Mouse (Mus musculus): ENCODE measurements at regions not wholly inside any gene's neighbourhood (a gene's known extent, or its start where the extent isn't known, plus 50 kb on each side); places are given as distances from the start of the nearest gene placed in this dataset.
"Not testable (repeated sequence)": the region's sequence is repeated elsewhere in the genome, so short reads cannot be mapped to it uniquely, and the experiment has no call there.

DNA sequence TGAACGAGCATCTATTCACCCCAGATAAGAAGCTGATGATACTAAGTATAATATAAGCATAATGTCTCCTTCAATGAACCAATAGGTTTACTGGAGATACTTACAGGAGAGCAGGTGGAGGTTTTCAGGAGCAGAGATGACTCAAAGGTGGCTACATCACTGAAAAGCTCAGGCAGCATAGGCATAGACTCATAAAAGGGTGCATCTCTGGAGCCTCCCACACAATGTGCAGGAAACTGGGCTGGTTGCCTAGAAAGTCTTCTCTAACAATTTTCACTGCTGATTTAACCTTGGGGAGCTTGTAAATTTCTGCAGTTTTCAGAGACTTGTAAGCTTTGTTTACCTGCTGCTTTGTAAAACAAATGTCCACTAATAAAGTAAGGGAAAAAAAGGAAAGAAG is 251.8 kb downstream of the Dad1 start:
- Histone ChIP-seq H3K27ac (ENCODE audit: control insufficient read depth, insufficient read depth, low read depth, low read length) (no peak overlapping the region), H3K27me3 (ENCODE audit: control insufficient read depth, insufficient read depth, low read length) (no peaks in the 10 kb centered on the region), H3K4me3 (ENCODE audit: control insufficient read depth, low read depth, low read length) (no peak overlapping the region), H3K4me1 (ENCODE audit: control insufficient read depth, insufficient read depth, low read length) (no peaks in the 10 kb centered on the region), H3K36me3 (ENCODE audit: control insufficient read depth, insufficient read depth, low read length) (no peaks in the 10 kb centered on the region)
- TF ChIP-seq POLR2A (IDR thresholded peaks at IDR 0.05; ENCODE audit: control insufficient read depth, low read depth, low read length) (no peak), CTCF (IDR thresholded peaks at IDR 0.05; ENCODE audit: control insufficient read depth, insufficient read depth, insufficient replicate concordance, low read depth, low read length) (no peak)

GRCm38 (mm10) chr14:54000527-54000926 is 253.4 kb downstream of the Dad1 start:
- TF ChIP-seq POLR2A (IDR thresholded peaks at IDR 0.05; ENCODE audit: control insufficient read depth, low read depth, low read length), result no peak
- TF ChIP-seq CTCF (IDR thresholded peaks at IDR 0.05; ENCODE audit: control insufficient read depth, insufficient read depth, insufficient replicate concordance, low read depth, low read length), result no peak
- H3K36me3 ChIP-seq (ENCODE audit: control insufficient read depth, insufficient read depth, low read length), result no peaks in the 10 kb centered on the region
- H3K4me1 ChIP-seq (ENCODE audit: control insufficient read depth, insufficient read depth, low read length), result no peaks in the 10 kb centered on the region
- no peaks in the 10 kb centered on the region for H3K27me3 ChIP-seq (ENCODE audit: control insufficient read depth, insufficient read depth, low read length)
- no peak overlapping the region; the same call in 1 of the 2 replicates for H3K4me3 ChIP-seq (ENCODE audit: control insufficient read depth, low read depth, low read length)
- no peak overlapping the region for H3K27ac ChIP-seq (ENCODE audit: control insufficient read depth, insufficient read depth, low read depth, low read length)

DNA sequence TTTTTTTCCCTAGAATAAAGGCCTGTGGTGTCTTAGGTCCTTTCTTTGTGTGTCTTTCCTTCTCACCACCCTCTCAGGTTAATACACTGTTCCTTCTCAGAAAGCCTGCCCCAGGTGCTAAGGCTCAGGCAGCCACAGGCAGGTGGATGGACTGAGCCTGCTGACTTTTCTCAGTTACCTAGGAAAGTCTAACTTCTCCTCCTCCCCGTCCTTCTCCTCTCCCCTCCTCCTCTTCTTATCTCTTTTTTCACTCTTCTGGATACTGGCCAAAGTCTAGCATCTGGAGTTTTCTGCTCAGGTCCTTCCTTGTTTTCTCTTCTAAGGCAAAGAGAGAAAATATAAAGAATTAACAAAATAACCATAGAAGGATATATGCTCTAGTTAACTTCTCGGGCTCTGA is 260.5 kb downstream of the Dad1 start:
- Histone ChIP-seq H3K27me3 (ENCODE audit: control insufficient read depth, insufficient read depth, low read length) (no peaks in the 10 kb centered on the region), H3K4me3 (ENCODE audit: control insufficient read depth, low read depth, low read length) (no peak overlapping the region), H3K4me1 (ENCODE audit: control insufficient read depth, insufficient read depth, low read length) (peaks cover 5% of the 10 kb centered on the region), H3K36me3 (ENCODE audit: control insufficient read depth, insufficient read depth, low read length) (no peaks in the 10 kb centered on the region), H3K27ac (ENCODE audit: control insufficient read depth, insufficient read depth, low read depth, low read length) (no peak overlapping the region)
- no peak for TF ChIP-seq POLR2A (IDR thresholded peaks at IDR 0.05; ENCODE audit: control insufficient read depth, low read depth, low read length)
- no peak for TF ChIP-seq CTCF (IDR thresholded peaks at IDR 0.05; ENCODE audit: control insufficient read depth, insufficient read depth, insufficient replicate concordance, low read depth, low read length)

GRCm38 (mm10) chr14:53992712-53993286 is 261.1 kb downstream of the Dad1 start:
- Histone ChIP-seq H3K27ac (ENCODE audit: control insufficient read depth, insufficient read depth, low read depth, low read length) (no peak overlapping the region), H3K36me3 (ENCODE audit: control insufficient read depth, insufficient read depth, low read length) (no peaks in the 10 kb centered on the region), H3K4me1 (ENCODE audit: control insufficient read depth, insufficient read depth, low read length) (peaks cover 5% of the 10 kb centered on the region), H3K27me3 (ENCODE audit: control insufficient read depth, insufficient read depth, low read length) (no peaks in the 10 kb centered on the region), H3K4me3 (ENCODE audit: control insufficient read depth, low read depth, low read length) (no peak overlapping the region)
- TF ChIP-seq CTCF (IDR thresholded peaks at IDR 0.05; ENCODE audit: control insufficient read depth, insufficient read depth, insufficient replicate concordance, low read depth, low read length) (no peak), POLR2A (IDR thresholded peaks at IDR 0.05; ENCODE audit: control insufficient read depth, low read depth, low read length) (no peak)

DNA sequence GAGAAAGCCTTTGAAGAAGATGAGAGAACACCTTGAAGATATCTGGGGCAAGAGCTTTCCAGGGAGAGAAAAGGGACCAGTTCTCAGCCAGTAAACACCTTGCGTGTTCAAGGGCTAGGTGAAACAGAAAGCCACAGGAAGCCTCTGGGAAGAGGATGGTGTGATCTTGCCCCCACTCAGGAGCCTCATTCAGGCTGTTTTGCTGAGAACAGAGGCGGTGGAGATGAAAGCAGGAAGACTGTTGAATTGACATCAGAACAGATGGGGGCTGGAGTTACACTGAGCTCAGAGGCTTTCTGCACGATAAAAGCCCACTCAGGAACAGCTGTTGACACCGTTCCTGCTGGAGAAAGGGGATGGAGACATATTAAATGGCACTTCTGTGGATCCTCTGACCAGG is 262.5 kb downstream of the Dad1 start:
- H3K36me3 ChIP-seq (ENCODE audit: control insufficient read depth, insufficient read depth, low read length), result no peaks in the 10 kb centered on the region
- H3K4me1 ChIP-seq (ENCODE audit: control insufficient read depth, insufficient read depth, low read length), result peaks cover 5% of the 10 kb centered on the region
- no peaks in the 10 kb centered on the region for H3K27me3 ChIP-seq (ENCODE audit: control insufficient read depth, insufficient read depth, low read length)
- no peak overlapping the region for H3K4me3 ChIP-seq (ENCODE audit: control insufficient read depth, low read depth, low read length)
- no peak overlapping the region for H3K27ac ChIP-seq (ENCODE audit: control insufficient read depth, insufficient read depth, low read depth, low read length)
- TF ChIP-seq POLR2A (IDR thresholded peaks at IDR 0.05; ENCODE audit: control insufficient read depth, low read depth, low read length) (no peak), CTCF (IDR thresholded peaks at IDR 0.05; ENCODE audit: control insufficient read depth, insufficient read depth, insufficient replicate concordance, low read depth, low read length) (no peak)

DNA sequence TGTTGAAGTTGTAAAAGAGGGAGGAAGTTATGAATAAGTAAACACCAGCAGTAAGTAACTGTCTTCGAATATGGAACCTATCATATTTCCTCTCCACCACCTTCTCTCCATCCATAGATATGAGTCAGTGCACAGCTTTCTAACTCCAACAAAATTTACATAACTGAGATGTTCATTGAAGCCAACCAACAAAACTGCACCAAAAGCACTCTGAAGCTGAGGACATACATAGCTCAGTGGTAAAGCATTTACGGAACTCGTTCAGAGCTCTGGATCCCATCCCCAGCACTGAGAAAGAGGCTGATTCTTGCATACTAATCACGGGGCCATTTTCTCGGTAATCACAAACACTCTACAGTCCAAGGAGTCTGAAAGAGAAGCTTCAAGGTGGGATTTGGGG is 273.1 kb downstream of the Dad1 start:
- TF ChIP-seq POLR2A (IDR thresholded peaks at IDR 0.05; ENCODE audit: control insufficient read depth, low read depth, low read length), result no peak
- no peak for TF ChIP-seq CTCF (IDR thresholded peaks at IDR 0.05; ENCODE audit: control insufficient read depth, insufficient read depth, insufficient replicate concordance, low read depth, low read length)
- Histone ChIP-seq H3K27me3 (ENCODE audit: control insufficient read depth, insufficient read depth, low read length) (no peaks in the 10 kb centered on the region), H3K27ac (ENCODE audit: control insufficient read depth, insufficient read depth, low read depth, low read length) (no peak overlapping the region)

DNA sequence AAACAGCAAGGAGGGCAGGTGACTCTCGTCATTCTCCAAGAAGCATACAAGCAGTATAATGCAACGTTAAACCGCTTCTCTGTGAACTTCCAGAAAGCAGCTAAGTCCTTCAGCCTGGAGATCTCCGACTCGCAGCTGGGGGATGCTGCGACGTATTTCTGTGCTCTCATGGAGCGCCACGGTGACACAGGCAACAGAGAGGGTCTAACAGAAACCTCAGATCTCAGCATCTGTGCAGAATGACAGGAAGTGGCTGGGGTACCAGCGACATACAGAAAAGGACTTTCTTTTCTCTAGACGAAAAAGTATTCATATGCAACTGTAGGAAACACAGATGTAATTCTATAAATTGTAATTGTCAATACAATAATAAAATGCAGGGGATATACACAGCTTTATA is 292.5 kb downstream of the Dad1 start:
- H3K27me3 ChIP-seq (ENCODE audit: control insufficient read depth, insufficient read depth, low read length); H3K4me3 ChIP-seq (ENCODE audit: control insufficient read depth, low read depth, low read length); H3K27ac ChIP-seq (ENCODE audit: control insufficient read depth, insufficient read depth, low read depth, low read length); H3K36me3 ChIP-seq (ENCODE audit: control insufficient read depth, insufficient read depth, low read length); H3K4me1 ChIP-seq (ENCODE audit: control insufficient read depth, insufficient read depth, low read length): not testable (repeated sequence)

More for the DNA sequence above, 273.1 kb downstream of the Dad1 start:
- Histone ChIP-seq H3K4me3 (ENCODE audit: control insufficient read depth, low read depth, low read length) (no peak overlapping the region), H3K36me3 (ENCODE audit: control insufficient read depth, insufficient read depth, low read length) (no peaks in the 10 kb centered on the region), H3K4me1 (ENCODE audit: control insufficient read depth, insufficient read depth, low read length) (no peaks in the 10 kb centered on the region)

DNA sequence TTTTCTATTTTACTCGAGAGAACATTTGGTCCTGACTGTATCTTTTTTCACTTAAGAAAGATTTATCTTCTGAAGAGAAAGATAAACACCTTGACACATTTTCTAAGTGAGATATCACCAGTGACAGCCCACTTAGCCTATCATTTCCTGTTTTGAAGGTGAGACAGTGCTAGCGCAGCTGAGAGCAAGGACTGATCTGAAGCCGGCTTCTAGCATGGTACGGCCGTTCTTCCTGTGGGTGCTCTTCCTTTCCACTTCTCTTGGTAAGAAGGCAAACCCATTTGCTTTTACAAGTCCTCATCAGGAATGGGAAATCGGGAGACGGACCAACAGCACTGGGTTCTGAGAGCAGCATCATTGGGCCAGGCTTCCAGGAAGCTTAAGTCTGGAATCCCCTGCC is 293.1 kb downstream of the Dad1 start:
- TF ChIP-seq CTCF (IDR thresholded peaks at IDR 0.05; ENCODE audit: control insufficient read depth, insufficient read depth, insufficient replicate concordance, low read depth, low read length) (no peak), POLR2A (IDR thresholded peaks at IDR 0.05; ENCODE audit: control insufficient read depth, low read depth, low read length) (no peak)
- H3K4me1 ChIP-seq (ENCODE audit: control insufficient read depth, insufficient read depth, low read length), result peaks cover 3% of the 10 kb centered on the region; the same call in 1 of the 2 replicates
- H3K27me3 ChIP-seq (ENCODE audit: control insufficient read depth, insufficient read depth, low read length), result no peaks in the 10 kb centered on the region
- H3K27ac ChIP-seq (ENCODE audit: control insufficient read depth, insufficient read depth, low read depth, low read length), result no peak overlapping the region
- H3K4me3 ChIP-seq (ENCODE audit: control insufficient read depth, low read depth, low read length), result no peak overlapping the region
- H3K36me3 ChIP-seq (ENCODE audit: control insufficient read depth, insufficient read depth, low read length), result no peaks in the 10 kb centered on the region

GRCm38 (mm10) chr14:53935791-53936231 is 318.1 kb downstream of the Dad1 start:
- not testable (repeated sequence) for H3K27me3 ChIP-seq (ENCODE audit: control insufficient read depth, insufficient read depth, low read length); H3K27ac ChIP-seq (ENCODE audit: control insufficient read depth, insufficient read depth, low read depth, low read length); H3K36me3 ChIP-seq (ENCODE audit: control insufficient read depth, insufficient read depth, low read length); H3K4me1 ChIP-seq (ENCODE audit: control insufficient read depth, insufficient read depth, low read length); H3K4me3 ChIP-seq (ENCODE audit: control insufficient read depth, low read depth, low read length)

GRCm38 (mm10) chr14:53935336-53935735 is 318.6 kb downstream of the Dad1 start:
- not testable (repeated sequence) for H3K36me3 ChIP-seq (ENCODE audit: control insufficient read depth, insufficient read depth, low read length); H3K27me3 ChIP-seq (ENCODE audit: control insufficient read depth, insufficient read depth, low read length); H3K4me1 ChIP-seq (ENCODE audit: control insufficient read depth, insufficient read depth, low read length); H3K4me3 ChIP-seq (ENCODE audit: control insufficient read depth, low read depth, low read length); H3K27ac ChIP-seq (ENCODE audit: control insufficient read depth, insufficient read depth, low read depth, low read length)

Measured in testis, adult 2 months (tissue).